Mouse (Mus musculus) liver, adult 2 months (tissue): ENCODE measurements at regions not wholly inside any gene's neighbourhood (a gene's known extent, or its start where the extent isn't known, plus 50 kb on each side); places are given as distances from the start of the nearest gene placed in this dataset.

ENCODE experiments used
- CTCF ChIP-seq: fragments of 200-500 bp; IDR thresholded peaks from 2 replicates; pipeline ENCODE4 v1.5.1; 2011; ENCODE audit warnings: low read depth, low read length, control low read depth
- POLR2A ChIP-seq: fragments of 200-500 bp; IDR thresholded peaks from 2 replicates; pipeline ENCODE4 v1.6.1; 2011; ENCODE audit warnings: low read length, control low read depth; ENCODE audit not compliant: insufficient read depth; ENCODE audit errors: extremely low read depth

DNA sequence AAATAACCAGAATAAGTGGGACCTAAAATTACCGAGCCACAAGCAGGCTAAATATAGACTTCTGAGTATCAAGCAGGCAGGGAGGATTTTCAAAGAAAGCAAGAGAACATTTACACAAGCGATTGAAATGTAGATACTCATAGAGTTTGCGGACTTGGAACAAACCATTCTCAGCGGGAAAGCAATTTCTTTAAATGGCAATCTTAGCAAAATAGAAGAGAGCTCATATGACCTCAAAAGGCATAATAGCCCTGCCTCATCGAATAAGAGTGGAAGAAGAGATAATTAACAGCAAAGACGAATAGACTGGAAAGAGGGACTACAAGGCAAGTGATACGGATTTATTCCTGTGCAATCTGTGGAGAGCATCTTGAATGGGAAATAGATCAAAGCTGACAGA lies 163.7 kb upstream of the Gdf10 start:
- TF ChIP-seq CTCF: no peak
- TF ChIP-seq POLR2A: no peak
